Mouse (Mus musculus) C3H10T1/2 (cell line): ENCODE measurements around the gene Klrb1a. TPM values are rescaled to one million over a fixed set of nuclear protein-coding genes. Genes with fewer than 3 reads are reported as not detected.

Source experiments
- polyA plus RNA-seq, 2 experiments: library from polyadenylated mRNA; unstranded; fragments of >200 nt; fragmentation: generic; extraction: Trizol; gene quantifications; one replicate each; pipeline ENCODE4 v1.2.1; 2012; ENCODE audit warnings: missing spikeins in 2 of 2

The Klrb1a gene
- polyA plus RNA-seq: under 1 TPM in 1 of 2 experiments, not detected in 1; 0.05 TPM

GRCm38 (mm10) chr6:128623433-128623832 is at the start of gene Klrb1a:
Gene Klrb1a (minus strand): TSS chr6:128623533.

GRCm38 (mm10) chr6:128662206-128662605 is 38.9 kb upstream of the Klrb1a start, which contains the start of gene Clec2h:
Gene Clec2h (plus strand): TSS chr6:128662385.

GRCm38 (mm10) chr6:128581508-128581907 is 41.8 kb downstream of the Klrb1a start, which contains the start of gene A2ml1:
Gene A2ml1 (minus strand): TSS chr6:128581608.

Other genes with a start within 250 kb of the Klrb1a start
- gene Tex52, start 248.1 kb downstream of the Klrb1a start, polyA plus RNA-seq: under 1 TPM; 0.02 to 0.08 TPM
- gene Gm44596, start 248.0 kb downstream of the Klrb1a start, polyA plus RNA-seq: not detected
- gene Nrip2, start 224.2 kb downstream of the Klrb1a start, polyA plus RNA-seq: under 1 TPM; 0.04 to 0.37 TPM
- gene Itfg2, start 198.6 kb downstream of the Klrb1a start, polyA plus RNA-seq: 10 to 100 TPM; 12.5 to 27.9 TPM
- gene Fkbp4, start 184.9 kb downstream of the Klrb1a start, polyA plus RNA-seq: 100 to 1,000 TPM; 126 to 267 TPM
- not detected for gene Pzp, start 96.8 kb downstream of the Klrb1a start, polyA plus RNA-seq
- gene A2ml1, start 41.9 kb downstream of the Klrb1a start, polyA plus RNA-seq: not detected
- gene Clec2h, start 38.9 kb upstream of the Klrb1a start, polyA plus RNA-seq: not detected
- not detected for gene Klrb1, start 99.5 kb upstream of the Klrb1a start, polyA plus RNA-seq
- not detected for gene Klrb1c, start 165.7 kb upstream of the Klrb1a start, polyA plus RNA-seq
- not detected for gene Gm44511, start 202.8 kb upstream of the Klrb1a start, polyA plus RNA-seq
- not detected for gene Klrb1b, start 202.8 kb upstream of the Klrb1a start, polyA plus RNA-seq